Mouse (Mus musculus) kidney, adult 11 months (tissue): ENCODE measurements around the gene Gm20388.
A peak's percentile ranks its signal among the peaks of the same experiment; 100 is the strongest.
"Not testable (repeated sequence)": the region's sequence is repeated elsewhere in the genome, so short reads cannot be mapped to it uniquely, and the experiment has no call there.

Experiments
- DNase-seq: peaks from one replicate; pipeline ENCODE4 v3.0.0; 2022

Gene Gm20388

DNA sequence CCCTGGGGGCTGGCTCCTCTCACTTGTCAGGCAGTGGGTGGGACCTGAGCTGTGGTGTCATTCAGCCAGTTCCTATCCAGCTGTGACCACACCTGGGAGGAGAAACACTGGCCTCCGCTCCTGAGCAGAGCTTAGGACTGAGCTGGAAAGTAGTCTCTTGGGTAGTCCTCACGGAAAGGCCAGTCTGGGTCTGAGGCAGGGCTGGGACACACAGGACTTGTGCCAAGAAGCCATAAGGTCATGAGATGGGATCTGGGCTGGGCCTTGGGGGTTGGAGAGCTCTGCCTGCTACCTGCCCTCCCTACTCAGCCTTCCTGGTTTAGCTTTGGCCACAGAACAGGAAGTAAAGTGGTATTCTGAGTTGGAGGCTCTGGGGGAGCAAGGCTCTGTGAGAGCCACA, 2716.3 kb downstream of the Gm20388 start:
- no peak for DNase-seq

DNA sequence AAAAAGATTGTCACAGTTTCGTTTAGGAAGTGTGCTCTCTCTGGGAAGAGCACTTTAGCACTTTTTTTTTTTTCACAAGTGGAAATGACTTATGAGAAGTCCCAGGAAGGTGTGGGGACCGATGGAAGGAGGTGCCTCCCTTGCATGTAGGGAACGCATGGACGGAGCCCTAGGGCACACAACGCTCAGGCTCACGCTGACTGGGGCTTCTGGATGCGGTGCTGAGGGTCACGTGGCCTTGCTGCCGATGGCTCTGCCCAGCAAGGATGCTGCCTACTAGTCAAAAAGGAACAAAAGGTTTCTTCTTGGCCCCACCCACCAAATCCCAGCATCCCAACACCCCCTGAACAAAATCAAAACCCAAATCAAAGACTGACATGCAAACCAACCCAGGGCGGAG, 2718.7 kb downstream of the Gm20388 start:
- DNase-seq: no peak

DNA sequence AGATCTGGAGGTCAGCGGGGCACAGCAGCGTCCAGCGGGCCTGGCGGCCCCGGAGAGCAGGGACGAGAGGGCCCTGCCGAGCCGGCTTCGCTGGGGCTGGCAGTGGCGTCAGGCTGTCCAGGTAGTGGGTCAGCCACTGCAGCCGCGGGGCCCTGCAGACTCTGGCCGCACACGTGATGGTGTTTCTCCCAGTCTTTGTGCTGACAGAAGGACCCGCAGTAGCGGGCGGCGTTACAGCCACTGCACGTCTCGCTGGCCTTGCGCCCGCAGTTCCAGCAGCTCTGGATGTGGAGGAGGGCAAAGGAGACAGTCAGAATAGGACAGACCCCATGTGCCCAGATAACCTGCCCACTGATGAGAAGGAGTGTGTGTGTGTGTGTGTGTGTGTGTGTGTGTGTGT, 2720.1 kb downstream of the Gm20388 start:
- peak; percentile 38 for DNase-seq

DNA sequence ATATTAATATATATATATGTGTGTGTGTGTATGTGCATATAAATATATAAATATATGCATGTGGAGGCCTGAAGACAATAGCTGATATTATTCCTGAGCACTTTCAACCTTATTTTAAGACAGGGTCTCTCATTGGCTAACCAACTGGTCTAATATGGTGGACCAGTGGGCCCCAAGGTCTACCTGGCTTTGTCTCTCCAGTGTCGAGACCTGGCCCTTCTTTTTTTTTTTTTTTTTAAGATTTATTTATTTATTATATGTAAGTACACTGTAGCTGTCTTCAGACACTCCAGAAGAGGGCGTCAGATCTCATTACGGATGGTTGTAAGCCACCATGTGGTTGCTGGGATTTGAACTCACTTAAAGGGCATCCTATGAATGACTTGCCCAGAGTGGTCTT, 2721.5 kb downstream of the Gm20388 start:
- DNase-seq: not testable (repeated sequence)

DNA sequence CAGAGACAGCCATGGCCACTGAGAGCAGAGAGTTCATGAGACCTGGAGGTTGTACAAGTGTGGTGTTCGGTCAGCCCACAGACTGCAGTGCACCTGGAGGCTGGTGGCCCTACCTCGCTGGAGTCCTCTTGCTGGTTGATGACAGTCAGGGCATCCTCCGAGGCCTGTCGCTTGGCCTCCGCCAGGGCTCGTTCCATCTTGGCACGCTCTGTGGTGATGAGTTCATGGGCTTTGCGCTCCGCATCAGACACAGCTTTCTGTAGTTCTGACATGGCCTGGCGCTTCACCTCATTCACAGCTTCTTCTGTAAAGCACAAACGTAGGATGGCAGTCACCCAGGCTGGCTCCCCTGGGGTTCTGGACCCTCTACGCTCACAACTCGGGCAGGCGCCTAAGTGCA, 2722.6 kb downstream of the Gm20388 start:
- no peak for DNase-seq

DNA sequence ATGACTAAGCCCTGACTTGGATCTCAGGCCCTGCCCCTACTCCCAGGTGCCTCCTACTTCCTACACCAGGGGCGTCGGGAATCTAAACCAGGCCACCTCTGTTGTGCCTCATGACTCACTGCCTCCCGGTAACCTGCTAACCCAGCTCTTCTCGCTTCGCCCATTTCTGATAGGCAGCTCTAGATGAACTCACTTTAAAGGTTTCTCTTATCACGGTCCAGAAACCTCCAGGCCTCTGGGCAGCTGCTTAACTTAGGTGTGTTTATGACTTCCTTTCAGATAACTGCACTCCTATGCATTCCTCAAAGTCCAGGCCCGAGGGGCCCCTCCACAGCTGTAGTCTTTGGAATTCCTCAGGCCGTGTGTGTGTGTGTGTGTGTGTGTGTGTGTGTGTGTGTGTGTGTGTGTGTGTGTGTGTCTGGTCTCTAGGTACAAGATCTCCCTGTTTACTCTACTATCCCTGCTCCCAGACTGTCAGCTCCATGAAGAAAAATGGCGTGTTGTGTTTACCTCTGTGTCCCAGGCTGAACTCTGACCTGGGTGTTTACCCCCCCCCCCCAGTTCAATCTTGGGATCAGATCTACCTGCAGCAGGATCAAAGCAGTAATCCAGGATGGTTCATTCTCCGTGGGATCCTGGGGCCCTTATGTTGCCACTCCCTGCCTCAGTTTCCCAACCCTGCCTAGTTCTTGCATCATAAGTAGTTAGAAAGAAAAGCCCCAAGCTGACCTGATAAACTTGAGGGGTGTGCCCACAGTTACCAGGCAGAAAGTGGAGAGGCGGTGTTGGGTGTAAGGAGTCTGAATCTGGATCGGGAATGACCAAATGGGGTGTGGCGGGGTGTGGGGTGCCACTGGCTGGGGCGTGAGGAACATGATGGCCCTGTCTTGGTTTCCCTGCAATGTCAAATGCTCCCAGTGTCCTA, 2725.5 kb downstream of the Gm20388 start:
- no peak for DNase-seq

DNA sequence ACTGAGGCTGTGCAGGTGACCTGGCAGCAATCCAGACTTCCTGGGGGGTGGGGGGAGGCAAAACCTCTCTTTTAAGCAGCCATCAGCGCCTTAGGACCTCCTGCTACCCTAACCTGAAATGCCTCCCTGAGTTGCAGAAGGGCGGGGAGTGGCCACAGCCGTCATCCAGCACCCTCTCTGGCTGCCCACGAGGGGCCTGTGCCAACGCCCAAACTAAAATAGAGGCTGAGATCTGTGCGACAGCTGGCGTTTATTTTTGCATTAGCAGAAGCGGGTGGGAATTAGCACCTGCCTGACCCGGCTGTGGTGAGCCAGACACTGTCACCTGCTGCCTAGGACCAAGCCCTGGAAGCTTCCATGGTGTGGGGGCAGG, 2726.1 kb downstream of the Gm20388 start:
- DNase-seq: no peak

DNA sequence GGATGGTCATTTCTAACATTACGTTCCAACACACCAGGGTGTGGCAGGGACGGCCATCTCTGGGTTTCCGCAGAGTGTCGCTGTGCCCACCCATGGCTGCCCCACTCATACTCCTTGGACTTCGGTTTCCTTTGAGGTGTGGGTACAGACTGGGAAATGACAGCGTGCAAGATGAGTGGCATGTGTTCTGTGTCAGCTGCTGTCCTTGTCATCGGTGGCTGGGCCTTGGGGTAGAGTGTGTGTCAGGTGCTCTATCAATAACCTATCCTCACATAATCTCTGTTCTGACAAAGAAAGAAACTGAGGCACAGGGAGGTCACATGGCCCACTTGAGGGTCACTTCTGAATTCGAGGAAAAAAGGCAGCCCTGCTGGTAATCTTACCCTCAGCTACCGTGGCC, 2726.6 kb downstream of the Gm20388 start:
- DNase-seq: no peak

DNA sequence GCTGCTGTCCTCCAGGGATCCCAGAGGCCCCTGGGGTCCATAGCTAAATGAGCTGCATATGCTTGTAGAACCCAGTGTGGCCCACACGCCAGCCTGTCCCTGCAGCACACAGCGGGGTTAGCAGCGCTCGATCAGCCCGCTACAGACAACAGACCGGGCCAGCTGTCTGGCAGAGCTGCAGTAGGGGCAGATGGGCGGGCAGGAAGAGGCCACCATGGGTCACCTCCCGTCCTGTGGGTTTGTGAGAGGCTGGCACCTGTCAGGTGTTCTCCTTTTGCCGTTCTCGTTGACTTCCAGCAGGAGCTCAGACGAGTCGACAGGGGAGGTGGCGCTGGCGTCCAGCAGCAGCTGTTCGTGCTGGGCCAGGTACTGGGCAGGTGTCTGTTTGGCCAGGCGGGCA, 2728.0 kb downstream of the Gm20388 start:
- DNase-seq: no peak

DNA sequence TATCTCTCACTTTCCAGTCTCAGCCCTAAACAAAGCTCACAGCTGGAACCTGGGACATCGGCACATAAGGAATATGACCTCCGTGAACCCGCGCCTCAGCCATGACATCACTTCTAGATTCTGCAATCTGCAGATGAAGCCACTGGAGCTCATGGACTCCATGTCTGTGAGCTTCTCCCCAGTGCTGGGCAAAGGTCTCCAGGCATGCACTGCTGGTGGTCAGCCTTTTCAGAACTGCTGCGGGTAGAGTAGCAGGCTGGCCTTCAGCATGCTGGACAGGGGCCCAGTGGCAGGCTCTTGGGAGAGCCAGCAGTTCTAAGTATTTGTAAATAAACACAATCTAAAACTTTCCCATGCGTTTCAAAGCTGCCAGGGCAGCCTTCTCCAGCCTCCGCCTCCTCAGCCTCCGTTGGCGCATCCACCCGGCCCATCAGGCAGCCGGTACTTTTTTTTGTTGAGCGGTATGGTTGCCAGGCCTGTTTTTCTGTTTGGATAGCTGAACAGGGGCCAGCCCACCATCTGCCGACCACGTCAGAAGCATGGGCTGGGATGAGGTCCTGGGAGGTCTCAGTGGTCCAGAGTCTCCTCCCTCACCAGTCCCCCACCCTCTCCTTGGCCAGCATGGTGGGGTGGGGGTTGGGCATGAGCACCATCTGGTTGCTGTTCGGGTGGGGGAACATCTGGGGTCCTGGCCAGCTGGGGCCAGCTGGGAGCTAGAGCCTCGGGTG, 2729.0 kb downstream of the Gm20388 start:
- DNase-seq: peak; percentile 61

DNA sequence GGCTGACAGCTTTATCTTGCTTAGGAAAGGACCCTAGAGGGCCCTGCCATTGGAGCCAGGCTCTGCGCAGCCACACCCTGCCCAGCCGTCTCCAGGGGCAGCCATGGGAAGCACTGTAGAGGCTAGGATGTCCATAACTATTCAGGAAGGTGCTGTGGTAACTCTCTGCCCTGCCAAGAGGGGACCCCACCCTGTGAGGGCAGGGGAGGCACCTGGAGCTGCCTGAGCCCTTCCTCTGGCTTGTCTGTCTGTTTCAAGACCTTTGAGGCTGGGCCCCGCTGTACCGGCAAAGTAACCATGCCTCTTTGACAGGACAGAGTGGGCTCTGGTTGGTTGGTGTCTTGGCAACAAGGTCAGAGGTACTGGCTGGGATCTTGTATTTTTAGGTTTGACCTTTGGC, 2730.2 kb downstream of the Gm20388 start:
- no peak for DNase-seq

DNA sequence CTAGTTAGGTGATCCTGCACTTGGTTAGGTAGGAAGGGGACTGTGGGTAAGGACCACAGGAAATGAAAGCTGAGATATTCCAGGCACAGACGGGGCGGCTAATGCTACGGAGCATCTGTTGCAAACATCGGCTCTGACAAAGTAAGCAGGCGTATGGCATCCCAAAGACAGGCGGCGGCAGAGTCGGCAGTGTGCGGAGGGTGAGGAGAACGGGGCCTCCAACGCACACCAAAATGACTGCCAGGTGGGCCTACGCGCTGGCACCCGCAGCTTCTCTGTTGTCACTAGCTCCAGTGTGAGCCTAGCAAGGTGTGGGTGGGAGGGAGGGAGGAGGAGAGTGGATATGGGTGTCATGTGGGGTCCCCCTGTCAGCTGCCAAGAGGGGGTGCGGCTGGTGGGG, 2730.8 kb downstream of the Gm20388 start:
- no peak for DNase-seq

DNA sequence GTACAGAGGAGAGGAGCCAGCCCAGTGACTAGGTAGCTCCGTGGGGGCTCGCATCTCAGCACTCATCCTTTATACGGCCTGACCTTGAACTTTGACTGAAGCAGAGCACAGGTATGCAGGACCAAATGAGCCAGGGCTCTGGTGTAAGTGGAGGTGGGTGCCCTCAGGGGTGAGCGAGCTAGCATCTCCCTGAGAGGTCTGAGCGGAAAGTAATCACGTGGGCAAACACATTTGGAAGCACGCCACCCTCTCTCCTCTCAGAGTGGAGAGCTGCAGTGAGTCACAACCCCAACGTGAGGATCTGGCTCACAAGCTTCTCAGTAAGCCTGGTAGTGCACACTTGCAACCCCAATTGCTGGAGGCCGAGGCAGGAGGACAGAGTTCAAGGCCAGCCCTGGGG, 2731.4 kb downstream of the Gm20388 start:
- DNase-seq: no peak

DNA sequence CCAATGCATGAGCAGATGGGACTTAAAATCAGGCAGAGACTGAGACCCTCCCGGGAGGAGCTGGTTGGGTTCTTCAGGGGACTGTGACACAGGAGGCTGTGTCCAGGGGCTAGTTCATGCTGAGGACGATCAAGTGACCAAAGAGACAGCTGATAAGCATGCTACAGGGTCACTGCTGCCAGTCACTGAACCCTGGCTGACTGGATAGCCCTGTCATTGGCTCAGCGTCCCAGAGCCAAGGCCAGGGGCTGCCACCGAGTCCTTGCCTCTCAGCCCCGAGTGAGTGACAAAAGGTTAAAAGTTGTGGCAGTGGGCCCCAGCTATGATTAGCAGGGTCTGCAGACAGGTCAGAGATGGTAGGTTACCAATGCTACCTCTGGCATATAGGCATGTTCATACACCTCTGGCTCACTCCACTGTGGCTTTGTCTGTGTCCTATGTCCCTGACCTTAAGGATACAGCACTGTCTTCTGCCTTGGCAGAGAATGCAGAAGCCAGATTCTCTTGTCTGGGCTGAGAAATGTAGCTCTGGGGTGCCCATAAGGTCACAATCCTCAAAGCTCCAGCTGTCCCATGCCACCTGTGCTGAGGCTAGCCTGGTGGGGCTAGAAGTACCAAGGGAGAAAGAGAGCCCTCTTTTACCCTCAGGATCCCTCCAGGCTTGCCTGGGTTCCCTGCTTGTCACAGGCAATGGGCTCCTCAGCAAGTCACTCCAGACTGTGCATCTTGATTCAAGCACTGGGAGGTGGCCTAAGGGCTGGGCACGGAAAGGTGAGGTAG, 2733.7 kb downstream of the Gm20388 start:
- DNase-seq: no peak

DNA sequence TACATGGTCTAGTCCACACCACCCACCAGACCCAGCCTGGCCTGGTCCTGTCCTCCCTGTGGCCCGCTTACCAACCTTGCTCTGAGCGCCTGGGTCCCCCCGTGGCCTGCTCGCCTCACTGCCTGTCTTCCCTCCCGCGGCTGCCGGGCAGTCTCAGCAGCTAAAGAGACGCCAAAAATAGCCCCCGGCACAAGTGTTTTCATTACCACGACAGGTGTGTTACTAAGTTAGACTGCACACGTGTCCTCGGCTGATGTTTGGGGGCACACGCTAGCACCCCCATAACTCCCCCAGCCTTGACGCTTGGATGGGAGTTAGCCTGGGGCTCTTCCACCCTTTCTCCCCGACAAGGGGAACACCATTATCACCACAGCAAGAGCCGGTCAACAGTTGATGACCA, 2735.7 kb downstream of the Gm20388 start:
- no peak for DNase-seq

DNA sequence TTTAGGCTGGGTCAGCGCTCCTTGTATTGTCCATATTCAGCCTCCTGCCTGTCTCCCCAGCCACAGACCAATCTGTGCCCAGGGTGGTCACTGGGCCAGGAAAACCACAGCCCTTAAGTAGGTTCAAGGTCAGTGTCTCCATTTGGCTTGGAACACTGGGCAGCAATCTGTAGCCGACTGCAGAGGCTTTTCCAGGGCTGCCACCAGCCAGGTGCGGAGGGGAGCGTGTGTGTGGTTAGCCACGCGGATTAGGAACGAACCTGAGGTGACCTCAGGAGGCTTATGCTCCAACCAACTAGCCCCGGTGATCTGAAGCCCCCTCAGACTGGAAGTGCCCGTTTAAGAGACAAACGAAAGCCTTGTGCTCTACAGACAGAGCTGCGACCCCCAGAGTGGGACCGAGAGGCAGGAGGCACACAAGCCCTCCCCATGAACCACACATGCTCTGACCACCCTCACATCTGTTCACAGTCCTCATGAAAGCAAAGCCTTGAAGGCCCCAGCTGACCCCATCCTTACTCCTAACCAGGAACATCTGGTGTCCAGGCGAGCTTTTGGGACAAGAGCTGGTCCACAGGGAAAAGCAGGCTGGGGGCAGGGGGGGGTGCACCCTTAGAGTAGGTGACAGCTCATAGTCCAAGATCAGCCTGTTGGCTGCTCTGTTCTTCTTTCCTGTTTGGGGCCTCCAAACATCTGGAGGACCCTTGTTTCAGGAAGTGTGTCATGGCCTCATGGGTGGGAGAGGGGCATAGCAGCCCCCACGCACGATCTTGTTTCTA, 2737.7 kb downstream of the Gm20388 start:
- DNase-seq: no peak

DNA sequence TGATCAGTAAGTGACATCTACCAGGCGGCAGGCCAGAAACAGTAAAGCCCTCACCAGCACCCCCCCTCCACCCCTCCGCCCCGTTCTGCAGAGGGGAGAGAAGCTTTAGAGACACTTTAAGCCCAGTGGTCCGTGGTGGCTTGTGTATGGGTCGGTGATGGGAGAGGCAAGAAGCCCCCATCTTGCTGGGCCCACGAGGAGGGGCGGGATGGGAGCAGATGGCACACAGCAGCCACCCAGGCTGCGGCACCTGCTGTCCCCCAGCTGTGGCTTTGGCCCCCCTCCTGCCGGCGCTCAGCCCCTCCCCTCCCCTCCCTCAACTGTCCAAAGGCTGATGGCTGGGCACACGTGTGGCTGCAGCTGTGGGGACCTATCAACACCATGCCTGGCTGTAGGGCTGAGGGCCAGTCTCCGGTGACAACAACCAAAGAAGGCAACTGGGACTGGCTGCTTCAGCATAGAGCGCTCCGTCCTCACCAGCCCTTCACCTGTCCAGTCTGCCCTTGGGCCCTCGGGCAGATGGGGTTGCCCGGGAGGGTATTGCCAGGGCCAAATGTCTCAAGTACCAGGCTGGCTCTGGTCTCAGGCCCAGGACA, 2740.8 kb downstream of the Gm20388 start:
- no peak for DNase-seq

DNA sequence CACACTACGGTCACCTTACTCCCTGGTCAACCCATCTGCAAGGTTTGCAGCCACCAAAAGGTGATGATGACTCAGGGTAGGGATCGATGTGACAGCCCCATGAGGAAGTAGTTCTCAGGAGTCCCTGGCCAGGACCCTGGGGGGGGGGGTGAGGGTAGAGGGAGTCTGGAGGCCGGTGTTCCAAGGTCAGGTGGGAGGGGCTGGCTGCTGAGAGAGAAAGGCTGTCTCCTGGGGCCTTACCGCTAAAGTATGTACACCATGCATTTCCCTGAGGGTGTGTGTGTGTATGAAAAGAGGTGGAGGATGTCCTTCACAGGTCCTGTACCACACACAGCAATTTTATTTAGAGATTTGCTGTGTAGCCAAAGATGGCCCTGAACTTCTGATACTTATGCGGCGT, 2742.0 kb downstream of the Gm20388 start:
- DNase-seq: no peak

DNA sequence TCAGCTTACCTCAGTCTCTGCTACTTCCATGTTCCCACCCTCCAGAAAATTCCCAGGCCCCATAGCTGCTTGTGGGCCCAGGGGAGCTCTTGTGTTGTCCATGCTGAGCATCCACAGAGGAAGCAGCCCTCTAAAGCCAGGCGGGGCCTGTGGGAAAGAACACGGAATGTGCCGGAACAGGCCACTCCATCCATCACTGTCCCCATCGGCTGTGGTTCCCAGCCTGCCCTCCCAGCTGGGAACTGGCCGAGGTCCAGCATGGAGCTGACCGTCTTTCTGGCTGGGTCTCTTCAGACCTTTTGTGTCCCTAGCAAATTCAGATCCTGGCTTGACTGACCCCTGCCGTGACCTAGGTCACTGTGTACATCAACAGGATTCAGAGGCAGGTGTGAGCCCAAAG, 2744.1 kb downstream of the Gm20388 start:
- peak; percentile 81 for DNase-seq

DNA sequence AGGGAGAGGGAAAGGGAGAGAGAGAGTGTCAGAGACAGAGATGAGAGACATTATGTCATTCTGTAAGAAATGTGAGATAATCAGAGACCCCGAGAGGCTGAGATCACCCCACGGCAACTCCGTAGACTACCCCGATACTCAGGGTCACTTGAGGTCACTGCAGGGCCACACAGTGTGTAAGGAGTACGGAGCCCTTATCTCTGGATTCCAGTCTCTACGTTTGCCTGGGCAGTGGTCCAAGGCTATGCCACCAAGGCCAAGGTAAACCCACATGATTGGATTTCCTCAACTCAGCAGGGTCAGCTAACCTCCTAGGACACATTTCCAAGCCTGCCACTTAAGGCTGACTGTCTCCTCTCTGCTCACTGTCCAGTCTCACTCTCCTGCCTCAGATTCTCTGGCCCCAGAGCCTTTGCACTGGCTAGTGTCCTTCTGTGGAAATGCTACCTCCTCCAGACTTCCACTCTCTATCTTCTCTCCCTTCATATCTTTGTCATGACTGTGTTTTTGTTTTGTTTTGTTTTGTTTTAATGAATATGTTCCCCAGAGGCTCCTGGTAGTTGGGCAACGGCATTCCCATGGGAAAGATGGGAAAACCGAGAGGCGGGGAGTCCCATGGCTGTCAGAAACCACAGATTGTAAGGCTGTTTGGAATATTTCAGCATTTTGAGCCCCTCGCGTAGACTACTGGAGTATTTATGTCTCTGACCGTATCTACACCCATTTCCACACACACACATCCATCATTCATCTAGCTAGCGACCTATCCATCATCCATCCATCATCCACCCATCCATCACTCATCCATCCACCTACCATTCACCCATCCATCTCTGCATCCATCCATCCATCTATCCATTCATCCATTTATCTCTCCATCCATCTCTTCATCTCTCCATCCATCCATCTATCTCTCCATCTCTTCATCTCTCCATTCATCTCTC, 2745.7 kb downstream of the Gm20388 start:
- DNase-seq: no peak

DNA sequence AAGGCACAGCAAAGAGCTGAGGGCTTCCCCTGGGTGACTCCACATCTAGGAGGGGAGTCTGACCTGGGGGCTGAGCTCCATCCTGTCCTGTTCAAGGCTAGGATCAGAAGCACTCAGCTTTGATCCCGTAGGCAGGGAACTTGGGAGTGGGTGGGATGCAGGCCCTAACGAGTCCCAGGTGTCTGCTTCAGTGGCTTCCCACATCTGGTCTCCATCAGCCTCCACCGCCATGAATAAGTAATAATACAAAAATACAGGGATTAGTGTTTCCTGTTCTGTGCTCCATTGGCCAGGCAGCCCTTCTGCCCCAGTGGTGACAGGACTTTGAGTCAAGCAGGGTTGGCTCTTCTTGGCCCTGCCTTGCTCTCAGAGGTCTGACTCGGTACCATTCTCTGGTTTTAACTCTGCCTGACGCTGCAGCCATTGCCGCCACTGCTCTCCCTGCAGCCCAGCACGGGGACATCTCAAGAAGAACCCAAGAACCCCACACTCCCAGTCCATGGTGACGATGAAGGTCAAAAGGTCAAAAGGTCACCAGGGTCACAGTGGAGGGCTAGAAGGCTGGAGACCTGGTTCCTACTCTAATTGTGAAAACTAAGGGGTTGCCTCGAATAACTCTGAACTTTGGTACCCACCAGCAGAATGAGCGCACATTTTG, 2747.6 kb downstream of the Gm20388 start:
- DNase-seq: no peak
